Mouse (Mus musculus): ENCODE data around the gene Rubcn. TPM values are rescaled to one million over a fixed set of nuclear protein-coding genes. Genes with fewer than 3 reads are reported as not detected.

Gene Rubcn
- polyA plus RNA-seq, 1 experiment = 9.9 TPM

GRCm38 (mm10) chr16:32854050-32854571, 23.5 kb downstream of the Rubcn start:
- Histone ChIP-seq H3K9me3 (no peaks in the 10 kb centered on the region), H3K36me3 (replicated peaks; ENCODE audit: low read length) (peaks cover 45% of the 10 kb centered on the region), H3K4me1 (peaks cover 55% of the 10 kb centered on the region), H3K27me3 (replicated peaks) (no peaks in the 10 kb centered on the region), H3K4me3 (replicated peaks) (peak overlapping the region; percentile 67)
- no peak for TF ChIP-seq FLI1 (IDR thresholded peaks at IDR 0.05; ENCODE audit: low read length)
- TF ChIP-seq GATA1 (IDR thresholded peaks at IDR 0.05; ENCODE audit: borderline replicate concordance, low read length) = no peak; the same call in 2 of the 3 replicates

GRCm38 (mm10) chr16:32853492-32854049, 24.0 kb downstream of the Rubcn start:
- TF ChIP-seq FLI1 (IDR thresholded peaks at IDR 0.05; ENCODE audit: low read length) (no peak), GATA1 (IDR thresholded peaks at IDR 0.05; ENCODE audit: borderline replicate concordance, low read length) (no peak)
- Histone ChIP-seq H3K4me1 (peaks cover 50% of the 10 kb centered on the region), H3K27me3 (replicated peaks) (no peaks in the 10 kb centered on the region), H3K4me3 (replicated peaks) (peak overlapping the region; percentile 70), H3K36me3 (replicated peaks; ENCODE audit: low read length) (peaks cover 51% of the 10 kb centered on the region), H3K9me3 (no peaks in the 10 kb centered on the region)

- H3K4me1 ChIP-seq = peaks cover 15% of the 10 kb centered on the region
- peaks cover 68% of the 10 kb centered on the region for H3K36me3 ChIP-seq (replicated peaks; ENCODE audit: low read length)
- H3K27me3 ChIP-seq (replicated peaks) = no peaks in the 10 kb centered on the region
- TF ChIP-seq GATA1 (IDR thresholded peaks at IDR 0.05; ENCODE audit: borderline replicate concordance, low read length) (no peak), FLI1 (IDR thresholded peaks at IDR 0.05; ENCODE audit: low read length) (no peak)
- no peak overlapping the region for H3K4me3 ChIP-seq (replicated peaks)
- H3K9me3 ChIP-seq = no peaks in the 10 kb centered on the region
Observed at GRCm38 (mm10) chr16:32849042-32849830, 28.3 kb downstream of the Rubcn start.

- TF ChIP-seq FLI1 (IDR thresholded peaks at IDR 0.05; ENCODE audit: low read length) (no peak), GATA1 (IDR thresholded peaks at IDR 0.05; ENCODE audit: borderline replicate concordance, low read length) (no peak)
- Histone ChIP-seq H3K27me3 (replicated peaks) (no peaks in the 10 kb centered on the region), H3K4me3 (replicated peaks) (no peak overlapping the region), H3K9me3 (no peaks in the 10 kb centered on the region), H3K36me3 (replicated peaks; ENCODE audit: low read length) (peaks cover 89% of the 10 kb centered on the region), H3K4me1 (no peaks in the 10 kb centered on the region; the same call in 1 of the 2 replicates)
Observed at GRCm38 (mm10) chr16:32847103-32847502, 30.5 kb downstream of the Rubcn start.

- TF ChIP-seq GATA1 (IDR thresholded peaks at IDR 0.05; ENCODE audit: borderline replicate concordance, low read length) (no peak), FLI1 (IDR thresholded peaks at IDR 0.05; ENCODE audit: low read length) (no peak)
- Histone ChIP-seq H3K27me3 (replicated peaks) (no peaks in the 10 kb centered on the region), H3K4me1 (peaks cover 6% of the 10 kb centered on the region; the same call in 1 of the 2 replicates), H3K4me3 (replicated peaks) (no peak overlapping the region), H3K36me3 (replicated peaks; ENCODE audit: low read length) (peaks cover 94% of the 10 kb centered on the region), H3K9me3 (no peaks in the 10 kb centered on the region)
Observed at GRCm38 (mm10) chr16:32831501-32831900, 46.1 kb downstream of the Rubcn start.

- no peaks in the 10 kb centered on the region for H3K9me3 ChIP-seq
- H3K27me3 ChIP-seq (replicated peaks) = no peaks in the 10 kb centered on the region
- H3K4me3 ChIP-seq (replicated peaks) = no peak overlapping the region
- peaks cover 96% of the 10 kb centered on the region for H3K36me3 ChIP-seq (replicated peaks; ENCODE audit: low read length)
- TF ChIP-seq GATA1 (IDR thresholded peaks at IDR 0.05; ENCODE audit: borderline replicate concordance, low read length) = no peak
- no peak for TF ChIP-seq FLI1 (IDR thresholded peaks at IDR 0.05; ENCODE audit: low read length)
- H3K4me1 ChIP-seq = peaks cover 6% of the 10 kb centered on the region; the same call in 1 of the 2 replicates
Observed at GRCm38 (mm10) chr16:32829104-32829503, 48.5 kb downstream of the Rubcn start.

GRCm38 (mm10) chr16:32826521-32826920, 51.0 kb downstream of the Rubcn start:
- H3K4me1 ChIP-seq = peaks cover 26% of the 10 kb centered on the region
- H3K9me3 ChIP-seq = no peaks in the 10 kb centered on the region
- peaks cover 99% of the 10 kb centered on the region for H3K36me3 ChIP-seq (replicated peaks; ENCODE audit: low read length)
- no peaks in the 10 kb centered on the region for H3K27me3 ChIP-seq (replicated peaks)
- no peak for TF ChIP-seq FLI1 (IDR thresholded peaks at IDR 0.05; ENCODE audit: low read length)
- TF ChIP-seq GATA1 (IDR thresholded peaks at IDR 0.05; ENCODE audit: borderline replicate concordance, low read length) = no peak
- no peak overlapping the region for H3K4me3 ChIP-seq (replicated peaks)

- no peaks in the 10 kb centered on the region for H3K9me3 ChIP-seq
- no peak overlapping the region for H3K4me3 ChIP-seq (replicated peaks)
- no peak for TF ChIP-seq GATA1 (IDR thresholded peaks at IDR 0.05; ENCODE audit: borderline replicate concordance, low read length)
- TF ChIP-seq FLI1 (IDR thresholded peaks at IDR 0.05; ENCODE audit: low read length) = no peak
- H3K36me3 ChIP-seq (replicated peaks; ENCODE audit: low read length) = peaks cover 95% of the 10 kb centered on the region
- peaks cover 31% of the 10 kb centered on the region for H3K4me1 ChIP-seq
- no peaks in the 10 kb centered on the region for H3K27me3 ChIP-seq (replicated peaks)
Observed at GRCm38 (mm10) chr16:32825380-32825779, 52.2 kb downstream of the Rubcn start.

- Histone ChIP-seq H3K27me3 (replicated peaks) (no peaks in the 10 kb centered on the region), H3K36me3 (replicated peaks; ENCODE audit: low read length) (peaks cover 82% of the 10 kb centered on the region), H3K4me3 (replicated peaks) (no peak overlapping the region), H3K4me1 (peaks cover 28% of the 10 kb centered on the region), H3K9me3 (no peaks in the 10 kb centered on the region)
- TF ChIP-seq FLI1 (IDR thresholded peaks at IDR 0.05; ENCODE audit: low read length) (no peak), GATA1 (IDR thresholded peaks at IDR 0.05; ENCODE audit: borderline replicate concordance, low read length) (no peak)
Observed at GRCm38 (mm10) chr16:32824061-32824460, 53.5 kb downstream of the Rubcn start.

- Histone ChIP-seq H3K9me3 (no peaks in the 10 kb centered on the region), H3K27me3 (replicated peaks) (peaks cover 5% of the 10 kb centered on the region), H3K36me3 (replicated peaks; ENCODE audit: low read length) (peaks cover 76% of the 10 kb centered on the region), H3K4me3 (replicated peaks) (no peak overlapping the region), H3K4me1 (peaks cover 28% of the 10 kb centered on the region)
- no peak for TF ChIP-seq FLI1 (IDR thresholded peaks at IDR 0.05; ENCODE audit: low read length)
- TF ChIP-seq GATA1 (IDR thresholded peaks at IDR 0.05; ENCODE audit: borderline replicate concordance, low read length) = no peak
Observed at GRCm38 (mm10) chr16:32823487-32823886, 54.1 kb downstream of the Rubcn start.
